Mouse (Mus musculus) embryonic fibroblast, embryonic 13.5 days (primary cell): ENCODE results near the gene Fam98c.

Experiments used
- CTCF ChIP-seq: IDR thresholded peaks from 2 replicates; pipeline ENCODE4 v1.5.1; 2011; ENCODE audit warnings: mild to moderate bottlenecking, control low read depth, low read length, moderate library complexity, borderline replicate concordance; ENCODE audit not compliant: insufficient read depth
- POLR2A ChIP-seq: IDR thresholded peaks from 2 replicates; pipeline ENCODE4 v1.6.1; 2011; ENCODE audit warnings: low read depth, mild to moderate bottlenecking, control low read depth, low read length, moderate library complexity

DNA sequence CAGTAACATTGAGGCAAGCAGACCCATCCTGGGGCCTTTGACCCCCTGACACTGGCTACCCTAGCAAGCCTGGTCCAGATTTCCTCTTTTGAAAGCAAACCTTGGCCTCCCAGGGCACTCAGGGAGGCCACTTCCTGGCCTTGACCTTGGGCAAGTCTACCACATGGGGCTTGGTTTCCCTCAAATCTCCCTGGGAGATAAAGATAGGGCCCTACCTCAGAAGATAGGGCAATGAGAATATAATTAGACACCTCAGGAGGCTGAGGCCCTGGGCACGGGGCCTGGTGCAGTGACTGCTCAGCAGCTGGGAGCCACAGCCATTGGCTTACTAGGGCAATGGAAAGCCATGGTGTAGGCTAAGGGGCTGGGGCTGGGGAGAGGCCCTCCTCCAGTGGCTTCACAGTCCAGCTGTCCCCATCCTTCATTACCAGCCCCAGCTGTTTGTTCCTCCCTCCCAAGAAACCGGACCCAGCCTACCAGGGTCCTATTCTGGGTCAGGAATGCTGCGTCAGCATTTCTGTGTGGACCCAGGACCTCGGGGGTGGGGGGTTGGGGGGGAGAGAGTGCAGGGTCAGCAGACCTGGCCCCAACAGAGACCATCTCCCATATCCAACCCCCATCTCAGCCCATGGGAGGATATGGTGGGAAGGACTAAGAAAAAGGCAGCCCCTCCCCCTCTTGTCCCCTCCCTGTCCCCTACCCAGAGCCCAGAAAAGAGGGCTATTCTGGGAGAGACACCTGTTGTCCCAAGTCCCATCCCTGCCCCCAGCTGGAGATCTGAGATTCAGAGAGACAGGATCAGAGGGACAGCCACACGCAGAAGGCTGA lies 32.3 kb downstream of the Fam98c start:
- TF ChIP-seq CTCF (no peak), POLR2A (no peak)
